Mouse (Mus musculus): ENCODE data around the gene Ahrr.

- TF ChIP-seq GATA1 (IDR thresholded peaks at IDR 0.05; ENCODE audit: borderline replicate concordance, low read length) (no peak), CTCF (IDR thresholded peaks at IDR 0.05; ENCODE audit: low read depth, low read length) (no peak)
These were observed 9.8 kb downstream of the Ahrr start for GRCm38 (mm10) chr13:74282299-74282698.
